In the genomic region with DNA sequence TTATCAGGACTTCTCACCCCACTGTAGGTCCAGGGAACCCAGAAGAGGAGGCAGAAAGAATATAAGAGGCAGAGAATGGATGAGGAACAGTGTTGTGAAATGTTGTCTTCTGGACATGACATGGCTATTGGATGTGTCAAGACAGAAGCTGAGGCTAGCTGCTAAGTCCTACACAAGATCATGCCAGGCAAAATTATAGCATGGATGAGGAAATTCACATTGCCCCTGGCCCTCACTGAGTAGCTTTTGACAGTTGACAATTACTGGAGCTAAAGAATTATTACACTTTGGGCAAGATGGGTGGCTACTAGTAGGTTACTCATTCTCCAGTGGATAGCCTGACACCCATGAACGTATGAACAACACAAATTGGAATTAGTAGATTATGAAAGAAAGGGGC, we compare ENCODE assay signal across 23 mouse cellular contexts. TPM values are rescaled to one million over a fixed set of nuclear protein-coding genes. Genes with fewer than 3 reads are reported as not detected.
"Had no signal": no experiment of that assay in that cellular context is flagged by ENCODE, and none has a peak within 500 bp of the region (broad histone marks: within the 10 kb centered on the region; RNA-seq: fewer than 3 reads in every experiment).

No protein-coding gene starts in this region.

- DNase-seq: cerebellum, adult 2 months; cerebellum, adult 8-10 months; cerebellum, adult 9-10 months; cerebellum, postnatal 10 days; cerebellum, postnatal 14 days; cerebellum, postnatal 25 days; cerebellum, postnatal 36 days; embryo, embryonic 11 days; forebrain, postnatal 0 days; gastrocnemius, adult 2 months; gastrocnemius, postnatal 10 days; gastrocnemius, postnatal 14 days; gastrocnemius, postnatal 25 days; gastrocnemius, postnatal 36 days; heart, adult 11 months; heart, adult 18-20 months; heart, adult 2 months had no signal

RNA-seq across cellular contexts. Expression of gene Frmpd2, which starts 55.8 kb away (rescaled TPM):
- polyA plus RNA-seq: embryonic facial prominence, embryonic 12.5 days; embryonic facial prominence, embryonic 13.5 days; erythroblast, embryonic 14.5 days; forebrain, embryonic 10.5 days; forebrain, embryonic 13.5 days; forebrain, embryonic 16.5 days had no signal
